Mouse (Mus musculus): ENCODE measurements around the gene Olfr133. TPM values are rescaled to one million over a fixed set of nuclear protein-coding genes. Genes with fewer than 3 reads are reported as not detected.
"Not testable (repeated sequence)": the region's sequence is repeated elsewhere in the genome, so short reads cannot be mapped to it uniquely, and the experiment has no call there.

The Olfr133 gene
- not detected in 2 replicates for polyA plus RNA-seq (2016; fragmentation: Nextera tagmentation; extraction: Ambion mirVana)

GRCm38 (mm10) chr17:38144981-38145380 lies at the start of gene Olfr133:
Olfr133 (plus strand) TSS chr17:38145281.
- Histone ChIP-seq H3K9me3 (no peaks in the 10 kb centered on the region; the same call in 1 of the 2 replicates), H3K4me3 (no peak within 1 kb of the TSS), H3K4me1 (no peaks in the 10 kb centered on the region), H3K27ac (no peak within 1 kb of the TSS), H3K36me3 (replicated peaks) (no peaks in the 10 kb centered on the region), H3K27me3 (ENCODE audit: poor library complexity, severe bottlenecking) (no peaks in the 10 kb centered on the region)
- 74% methylated on average over 2 of the region's 2 CpGs for WGBS
- no peak for DNase-seq (ENCODE audit: extremely low spot score, low spot score)

GRCm38 (mm10) chr17:38124199-38124598 lies 20.9 kb upstream of the Olfr133 start:
- not testable (repeated sequence) for H3K36me3 ChIP-seq (replicated peaks); H3K4me3 ChIP-seq; H3K27ac ChIP-seq; H3K9me3 ChIP-seq; H3K4me1 ChIP-seq; H3K27me3 ChIP-seq (ENCODE audit: poor library complexity, severe bottlenecking); DNase-seq (ENCODE audit: extremely low spot score, low spot score)
- WGBS = 80% methylated on average over 1 of the region's 1 CpGs

- 70% methylated on average over 3 of the region's 3 CpGs for WGBS
- H3K4me1 ChIP-seq; H3K27me3 ChIP-seq (ENCODE audit: poor library complexity, severe bottlenecking); H3K4me3 ChIP-seq; H3K9me3 ChIP-seq; DNase-seq (ENCODE audit: extremely low spot score, low spot score); H3K27ac ChIP-seq; H3K36me3 ChIP-seq (replicated peaks): not testable (repeated sequence)
These were observed 19.7 kb upstream of the Olfr133 start for GRCm38 (mm10) chr17:38125371-38125770.

GRCm38 (mm10) chr17:38134426-38134825 lies 10.7 kb upstream of the Olfr133 start, which contains the start of gene Olfr132:
Olfr132 (minus strand) TSS chr17:38134526.
- Histone ChIP-seq H3K36me3 (replicated peaks) (no peaks in the 10 kb centered on the region), H3K4me3 (no peak within 1 kb of the TSS), H3K27ac (no peak within 1 kb of the TSS), H3K4me1 (no peaks in the 10 kb centered on the region), H3K27me3 (ENCODE audit: poor library complexity, severe bottlenecking) (no peaks in the 10 kb centered on the region), H3K9me3 (no peaks in the 10 kb centered on the region)
- WGBS = 65% methylated on average over 1 of the region's 1 CpGs
- DNase-seq (ENCODE audit: extremely low spot score, low spot score) = no peak

- no peak for DNase-seq (ENCODE audit: extremely low spot score, low spot score)
These were observed 26.0 kb downstream of the Olfr133 start, which contains the start of gene Olfr134 for GRCm38 (mm10) chr17:38171088-38171487. Olfr134 (plus strand) TSS chr17:38171388.

More at GRCm38 (mm10) chr17:38171088-38171487, 26.0 kb downstream of the Olfr133 start, which contains the start of gene Olfr134:
- H3K27ac ChIP-seq = no peak within 1 kb of the TSS
- WGBS = 83% methylated on average over 3 of the region's 3 CpGs
- H3K4me3 ChIP-seq = no peak within 1 kb of the TSS
- H3K4me1 ChIP-seq = no peaks in the 10 kb centered on the region
- H3K27me3 ChIP-seq (ENCODE audit: poor library complexity, severe bottlenecking) = no peaks in the 10 kb centered on the region
- H3K9me3 ChIP-seq = no peaks in the 10 kb centered on the region
- H3K36me3 ChIP-seq (replicated peaks) = no peaks in the 10 kb centered on the region

Other genes starting within 250 kb of the Olfr133 start
- not detected in 2 replicates for gene Olfr127, start 244.8 kb upstream of the Olfr133 start, polyA plus RNA-seq (2016; fragmentation: Nextera tagmentation; extraction: Ambion mirVana)
- not detected in 2 replicates for gene Olfr128, start 224.7 kb upstream of the Olfr133 start, polyA plus RNA-seq (2016; fragmentation: Nextera tagmentation; extraction: Ambion mirVana)
- gene Olfr761, start 192.2 kb upstream of the Olfr133 start, polyA plus RNA-seq (2016; fragmentation: Nextera tagmentation; extraction: Ambion mirVana) = not detected in 2 replicates
- not detected in 2 replicates for gene Olfr129, start 85.2 kb upstream of the Olfr133 start, polyA plus RNA-seq (2016; fragmentation: Nextera tagmentation; extraction: Ambion mirVana)
- gene Olfr130, start 81.4 kb upstream of the Olfr133 start, polyA plus RNA-seq (2016; fragmentation: Nextera tagmentation; extraction: Ambion mirVana) = not detected in 2 replicates
- gene Olfr131, start 56.6 kb upstream of the Olfr133 start, polyA plus RNA-seq (2016; fragmentation: Nextera tagmentation; extraction: Ambion mirVana) = not detected in 2 replicates
- not detected in 2 replicates for gene Olfr132, start 10.8 kb upstream of the Olfr133 start, polyA plus RNA-seq (2016; fragmentation: Nextera tagmentation; extraction: Ambion mirVana)
- gene Olfr134, start 26.1 kb downstream of the Olfr133 start, polyA plus RNA-seq (2016; fragmentation: Nextera tagmentation; extraction: Ambion mirVana) = not detected in 2 replicates
- not detected in 2 replicates for gene Olfr135, start 59.1 kb downstream of the Olfr133 start, polyA plus RNA-seq (2016; fragmentation: Nextera tagmentation; extraction: Ambion mirVana)
- gene Olfr138, start 115.8 kb downstream of the Olfr133 start, polyA plus RNA-seq (2016; fragmentation: Nextera tagmentation; extraction: Ambion mirVana) = not detected in 2 replicates
- not detected in 2 replicates for gene Olfr137, start 162.3 kb downstream of the Olfr133 start, polyA plus RNA-seq (2016; fragmentation: Nextera tagmentation; extraction: Ambion mirVana)
- not detected in 2 replicates for gene Olfr136, start 184.6 kb downstream of the Olfr133 start, polyA plus RNA-seq (2016; fragmentation: Nextera tagmentation; extraction: Ambion mirVana)

All from forebrain, embryonic 10.5 days (tissue).